Comparison of ENCODE assay signal across 23 mouse cellular contexts in genomic region chr3:152062806-152063205, GRCm38 (mm10).
DNase-seq lines count a peak whose midpoint lies in the region; ATAC-seq lines count a peak whose summit lies in the region.
"Had no signal": no experiment of that assay in that cellular context is flagged by ENCODE, and none has a peak within 500 bp of the region (broad histone marks: within the 10 kb centered on the region; RNA-seq: fewer than 3 reads in every experiment).

No protein-coding gene starts in this region.

- no peaks in the 10 kb centered on the region for H3K27me3 ChIP-seq in forebrain, embryonic 11.5 days (ENCODE audit: control insufficient read depth, insufficient read depth, low read length)
- H3K27me3 ChIP-seq: intestine, embryonic 15.5 days; kidney, embryonic 15.5 days had no signal

- no peaks in the 10 kb centered on the region for H3K4me1 ChIP-seq in forebrain, embryonic 11.5 days (replicated peaks; ENCODE audit: control insufficient read depth, insufficient read depth, low read length)
- H3K4me1 ChIP-seq: intestine, embryonic 15.5 days; limb, embryonic 12.5 days had no signal

- 60% methylated on average over 3 of the region's 3 CpGs for WGBS in forebrain, embryonic 11.5 days

- ATAC-seq in forebrain, embryonic 11.5 days (replicated peaks; ENCODE audit: low FRiP score), result no peak
- ATAC-seq: forebrain, embryonic 14.5 days; hindbrain, embryonic 16.5 days; intestine, embryonic 15.5 days; liver, postnatal 0 days had no signal

- intact Hi-C loops in heart, postnatal 10 days (cut with DNase I), result no loop called here

- DNase-seq in heart, postnatal 10 days, result peak; percentile 18 to 22
- DNase-seq in heart, adult 8-10 months (ENCODE audit: low spot score), result no peak
- DNase-seq in urinary bladder, postnatal 14 days (ENCODE audit: low spot score), result peak; percentile 19
- DNase-seq in urinary bladder, postnatal 4 days (ENCODE audit: low spot score in 2 of 2), result no peak
- DNase-seq in lung, postnatal 10 days, result peak; percentile 35
- no peak for DNase-seq in thymus, postnatal 25 days
- DNase-seq in forebrain, embryonic 11.5 days (ENCODE audit: low spot score), result no peak
- DNase-seq: adrenal gland, postnatal 14 days; cerebellum, adult 9-10 months; gastrocnemius, postnatal 10 days; kidney, postnatal 36 days; liver, postnatal 0 days; right cerebral cortex, postnatal 14 days; spleen, adult 18-20 months; thymus, postnatal 14 days had no signal

- H3K9me3 ChIP-seq in forebrain, embryonic 11.5 days (ENCODE audit: control insufficient read depth, low read length), result no peaks in the 10 kb centered on the region
- H3K9me3 ChIP-seq: heart, embryonic 13.5 days; intestine, embryonic 15.5 days; kidney, embryonic 15.5 days; limb, embryonic 12.5 days had no signal

- H3K4me2 ChIP-seq in forebrain, embryonic 11.5 days (ENCODE audit: low read depth, low read length, severe bottlenecking), result no peak overlapping the region
- H3K4me2 ChIP-seq: heart, embryonic 13.5 days; intestine, embryonic 15.5 days; kidney, embryonic 15.5 days; limb, embryonic 12.5 days; liver, embryonic 11.5 days; midbrain, embryonic 11.5 days had no signal

- H3K27ac ChIP-seq in forebrain, embryonic 11.5 days (ENCODE audit: low read depth, low read length), result no peak overlapping the region
- H3K27ac ChIP-seq: heart, embryonic 13.5 days; intestine, embryonic 15.5 days; kidney, embryonic 15.5 days; limb, embryonic 12.5 days had no signal

- H3K36me3 ChIP-seq in forebrain, embryonic 11.5 days (ENCODE audit: control insufficient read depth, insufficient read depth, low read length), result no peaks in the 10 kb centered on the region
- H3K36me3 ChIP-seq: heart, embryonic 13.5 days; intestine, embryonic 15.5 days; kidney, embryonic 15.5 days; limb, embryonic 12.5 days had no signal

- no peak overlapping the region for H3K9ac ChIP-seq in forebrain, embryonic 11.5 days (ENCODE audit: low read length)
- H3K9ac ChIP-seq: heart, embryonic 13.5 days; intestine, embryonic 15.5 days; kidney, embryonic 15.5 days; limb, embryonic 12.5 days; liver, postnatal 0 days had no signal

- H3K4me3 ChIP-seq in forebrain, embryonic 11.5 days (ENCODE audit: low read depth, low read length), result no peak overlapping the region
- H3K4me3 ChIP-seq: heart, embryonic 13.5 days; intestine, embryonic 15.5 days; kidney, embryonic 15.5 days; limb, embryonic 12.5 days had no signal

Comparison
In these comparisons a context has a peak if more than half of its experiments do, and no peak if none do; other contexts are left out.
1. DNase-seq: peak in heart, postnatal 10 days (2 of 2), urinary bladder, postnatal 14 days (single experiment) and lung, postnatal 10 days (single experiment); none in heart, adult 8-10 months (single experiment), urinary bladder, postnatal 4 days (0 of 2), thymus, postnatal 25 days (single experiment) and forebrain, embryonic 11.5 days (single experiment).